Mouse (Mus musculus) liver, embryonic 15.5 days (tissue): ENCODE data around the gene Zfp488. TPM values are rescaled to one million over a fixed set of nuclear protein-coding genes. Genes with fewer than 3 reads are reported as not detected.

ENCODE experiments used
- polyA plus RNA-seq: library from polyadenylated mRNA; unstranded; fragments of >200 nt; fragmentation: Nextera tagmentation; extraction: Ambion mirVana; gene quantifications from 2 replicates; pipeline ENCODE4 v1.2.1, GENCODE M21; 2015

Zfp488 gene
- polyA plus RNA-seq, 1 experiment from 2014 or later, result not detected

Other genes starting within 250 kb of the Zfp488 start
- gene Gdf10, start 55.2 kb downstream of the Zfp488 start, polyA plus RNA-seq, result 5.6 and 6.4 TPM in 2 replicates
- 9.1 and 9.7 TPM in 2 replicates for gene Gdf2, start 37.7 kb downstream of the Zfp488 start, polyA plus RNA-seq
- 0.06 and 0.07 TPM in 2 replicates for gene Rbp3, start 24.8 kb downstream of the Zfp488 start, polyA plus RNA-seq
- not detected in 2 replicates for gene Gm30083, start 36.4 kb upstream of the Zfp488 start, polyA plus RNA-seq
- not detected in 2 replicates for gene Gm5460, start 38.0 kb upstream of the Zfp488 start, polyA plus RNA-seq
- gene Antxrl, start 73.9 kb upstream of the Zfp488 start, polyA plus RNA-seq, result not detected in 2 replicates
- 0.14 and 0.16 TPM in 2 replicates for gene Anxa8, start 107.2 kb upstream of the Zfp488 start, polyA plus RNA-seq
- not detected in 2 replicates for gene A630023A22Rik, start 124.0 kb upstream of the Zfp488 start, polyA plus RNA-seq
- gene Npy4r, start 173.7 kb upstream of the Zfp488 start, polyA plus RNA-seq, result 0.02 TPM in 1 of 2 replicates, not detected in the other
- 0.05 and 0.08 TPM in 2 replicates for gene Gprin2, start 222.9 kb upstream of the Zfp488 start, polyA plus RNA-seq
- 0.43 and 0.44 TPM in 2 replicates for gene Syt15, start 240.8 kb upstream of the Zfp488 start, polyA plus RNA-seq